Mouse (Mus musculus): ENCODE measurements around the gene Plvap.

The Plvap gene

DNA sequence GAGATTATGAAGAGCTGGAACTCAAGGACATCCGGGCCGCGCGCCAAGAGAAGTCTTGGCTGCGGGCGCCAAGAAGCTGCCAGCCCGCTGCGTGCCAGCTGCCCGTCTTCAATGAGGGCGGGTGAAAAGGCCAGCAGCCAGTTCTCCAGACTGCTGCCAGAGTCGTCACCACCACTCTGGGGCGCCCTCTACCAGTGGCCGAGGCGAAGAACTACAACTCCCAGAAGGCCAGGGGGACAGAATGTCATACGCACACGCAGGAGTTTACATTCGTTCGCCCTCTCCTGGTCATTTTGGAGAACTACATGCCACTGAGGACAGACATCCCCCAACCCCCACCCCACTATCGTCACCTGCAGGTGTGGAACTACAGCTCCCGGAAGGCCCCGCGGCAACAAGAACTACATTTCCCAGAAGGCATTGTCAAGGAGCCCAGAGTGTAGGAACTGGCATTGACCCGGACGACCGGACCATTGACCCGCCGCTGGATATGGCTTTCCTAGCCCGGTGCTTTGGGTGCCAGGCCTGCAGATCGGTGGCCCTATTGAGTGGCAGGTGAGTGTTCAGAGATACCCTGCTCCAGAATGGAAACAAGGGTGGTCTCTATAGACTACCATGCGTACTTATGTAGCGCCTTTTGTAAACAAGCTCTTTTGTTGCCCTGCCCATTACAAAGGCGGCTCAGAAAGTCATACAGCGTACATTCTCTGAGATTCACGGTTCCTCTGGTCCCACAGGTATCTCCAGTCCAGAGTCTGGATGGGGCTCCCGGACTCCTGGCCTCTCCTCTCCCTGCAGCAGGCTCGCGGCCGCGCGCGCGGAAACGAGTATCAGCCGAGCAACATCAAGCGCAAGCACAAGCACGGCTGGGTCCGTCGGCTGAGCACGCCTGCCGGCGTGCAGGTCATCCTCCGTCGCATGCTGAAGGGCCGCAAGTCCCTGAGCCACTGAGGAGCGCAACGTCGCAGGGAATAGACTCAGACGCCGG lies 46.7 kb downstream of the Plvap start, which contains the start of gene Mrpl34:
TSS of gene Mrpl34 (plus strand) at position 447 of the 988 bp plus-strand sequence.
- peak; percentile 98 for DNase-seq

GRCm38 (mm10) chr8:71463188-71464033 lies 48.1 kb downstream of the Plvap start, which contains the start of gene Abhd8:
Abhd8 (minus strand) TSS chr8:71463655.
- DNase-seq, result peak; percentile 97

DNA sequence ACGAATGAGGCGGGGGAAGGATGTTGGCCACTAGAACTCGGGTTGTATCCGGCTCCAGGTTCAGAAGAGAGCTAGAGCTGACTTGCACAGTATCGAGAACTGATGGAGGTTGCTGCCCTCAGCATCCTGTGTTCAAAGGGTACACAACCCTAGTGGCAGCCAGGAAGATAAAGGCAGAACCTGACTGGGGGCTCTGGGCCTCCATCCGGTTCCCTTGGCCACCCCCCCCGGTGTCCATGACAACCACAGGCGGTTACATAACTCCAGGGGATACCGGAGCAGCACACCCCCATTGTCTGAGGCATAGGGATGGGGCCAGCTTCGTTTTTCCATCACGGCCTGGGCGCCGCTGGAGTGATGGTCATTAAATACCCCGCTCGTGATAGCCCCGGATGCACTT lies 48.8 kb downstream of the Plvap start:
- DNase-seq, result peak; percentile 52

GRCm38 (mm10) chr8:71462191-71462590 lies 49.4 kb downstream of the Plvap start:
- DNase-seq, result no peak

- no peak for DNase-seq
These were observed 50.3 kb downstream of the Plvap start for GRCm38 (mm10) chr8:71461152-71461840.

- DNase-seq, result no peak
These were observed 50.8 kb downstream of the Plvap start for GRCm38 (mm10) chr8:71460716-71461115.

- no peak for DNase-seq
These were observed 53.8 kb downstream of the Plvap start for GRCm38 (mm10) chr8:71457659-71458270.

GRCm38 (mm10) chr8:71456906-71457305 lies 54.6 kb downstream of the Plvap start:
- DNase-seq, result no peak

- DNase-seq, result no peak
These were observed 56.9 kb downstream of the Plvap start for GRCm38 (mm10) chr8:71454668-71455067.

DNA sequence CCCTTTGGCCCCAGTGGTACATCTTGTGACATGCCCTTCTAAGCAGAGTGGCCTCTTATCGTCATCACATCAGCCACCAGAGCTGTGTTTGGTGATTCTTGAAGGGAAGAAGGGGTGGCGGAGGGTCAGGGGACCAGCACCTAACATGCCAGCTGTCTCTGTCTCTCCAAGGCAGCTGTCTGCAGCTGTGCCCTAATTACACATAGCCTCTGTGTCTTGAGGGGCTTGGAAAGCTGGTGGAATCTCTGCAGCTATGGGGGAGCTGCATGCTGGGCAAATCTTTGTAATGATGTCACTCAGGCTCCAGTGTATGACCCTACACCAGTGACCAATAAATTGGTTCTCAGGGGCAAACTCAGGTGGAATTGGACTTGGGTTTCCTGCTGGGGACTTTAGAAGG lies 58.9 kb downstream of the Plvap start:
- no peak for DNase-seq

- no peak for DNase-seq
These were observed 59.8 kb downstream of the Plvap start for GRCm38 (mm10) chr8:71451777-71452176.

DNA sequence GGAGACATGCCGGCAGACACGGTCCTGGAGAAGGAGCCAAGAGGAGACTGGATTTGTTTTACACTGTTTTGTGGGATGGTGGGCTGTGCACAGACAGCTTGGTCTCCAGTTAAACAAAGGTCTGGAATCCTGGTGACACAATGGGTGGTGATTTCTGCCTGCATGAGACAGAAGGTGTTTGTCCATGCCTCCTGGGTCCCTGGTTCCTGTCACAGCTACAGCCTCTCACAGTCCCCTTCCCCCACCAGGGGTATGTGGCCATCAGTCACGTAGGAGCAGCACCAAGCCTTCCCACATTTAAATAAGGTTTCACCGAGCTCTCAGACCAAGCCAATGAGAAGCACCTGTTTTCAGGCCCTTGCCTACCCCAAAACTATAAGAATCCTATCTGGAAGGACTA lies 60.2 kb downstream of the Plvap start:
- no peak for DNase-seq
